Mouse (Mus musculus) embryonic facial prominence, embryonic 13.5 days (tissue): Measurements from ENCODE around the gene 4930512M02Rik. TPM values are rescaled to one million over a fixed set of nuclear protein-coding genes. Genes with fewer than 3 reads are reported as not detected.

Experiments used
- ATAC-seq: fragments of 200-750 bp; cut with Nextera tagmentation; 2 replicates; pipeline ENCODE4 v1.8.0; 2017; ENCODE audit warnings: low read depth; ENCODE audit not compliant: insufficient number of reproducible peaks, insufficient read depth, low FRiP score, low TSS enrichment
- H3K27ac ChIP-seq: fragments of 300-500 bp; sonication (generic); 2 replicates; pipeline ENCODE4 v1.5.1; 2015; ENCODE audit warnings: moderate library complexity, mild to moderate bottlenecking, inconsistent platforms
- H3K27me3 ChIP-seq: fragments of 300-500 bp; sonication (generic); 2 replicates; pipeline ENCODE4 v1.6.1; 2015; ENCODE audit warnings: mild to moderate bottlenecking, inconsistent platforms
- H3K36me3 ChIP-seq: fragments of 300-500 bp; sonication (generic); 2 replicates; pipeline ENCODE4 v1.6.1; 2015; ENCODE audit warnings: mild to moderate bottlenecking, inconsistent platforms
- H3K4me1 ChIP-seq: fragments of 300-500 bp; sonication (generic); 2 replicates; pipeline ENCODE4 v1.6.1; 2015; ENCODE audit warnings: inconsistent platforms
- H3K4me2 ChIP-seq: fragments of 300-500 bp; sonication (generic); 2 replicates; pipeline ENCODE4 v1.6.1; 2015; ENCODE audit warnings: moderate library complexity, mild to moderate bottlenecking, inconsistent platforms
- H3K4me3 ChIP-seq: fragments of 300-500 bp; sonication (generic); 2 replicates; pipeline ENCODE4 v1.5.1; 2015; ENCODE audit warnings: mild to moderate bottlenecking, inconsistent platforms
- H3K9ac ChIP-seq: fragments of 300-500 bp; sonication (generic); 2 replicates; pipeline ENCODE4 v1.6.1; 2015; ENCODE audit warnings: mild to moderate bottlenecking, inconsistent platforms
- H3K9me3 ChIP-seq: fragments of 300-500 bp; sonication (generic); 2 replicates; pipeline ENCODE4 v1.6.1; 2016; ENCODE audit warnings: inconsistent platforms
- WGBS: fragments of 180-500 bp; shearing (Covaris S2); methylation state at CpG from one replicate; pipeline ENCODE4 v1.1.7; 2015; ENCODE audit warnings: mixed read lengths; 5-methylcytosine and 5-hydroxymethylcytosine counted together
- polyA plus RNA-seq: library from polyadenylated mRNA; unstranded; fragments of >200 nt; fragmentation: Nextera tagmentation; extraction: Ambion mirVana; gene quantifications from 2 replicates; pipeline ENCODE4 v1.2.1, GENCODE M21; 2015

4930512M02Rik gene
- polyA plus RNA-seq, 1 experiment from 2014 or later: not detected

DNA sequence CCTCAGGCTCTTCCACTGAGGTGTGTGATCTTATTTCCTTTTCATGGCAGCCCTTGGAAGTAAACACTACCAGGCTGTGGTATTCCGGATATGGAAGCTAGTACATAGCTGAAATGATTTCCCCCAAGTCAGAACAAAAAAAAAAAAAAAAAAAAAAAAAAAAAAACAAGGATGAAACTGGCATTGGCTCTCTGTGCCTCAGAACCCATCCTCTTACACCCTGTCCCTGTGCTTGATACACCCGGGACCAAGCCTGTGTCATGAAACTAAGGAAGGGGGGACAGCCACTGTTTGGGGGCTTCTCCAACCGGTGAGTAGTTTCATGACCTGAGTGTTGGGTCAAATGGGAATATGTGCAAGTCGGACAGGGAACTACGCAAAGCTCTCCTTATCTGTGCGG lies 66.5 kb downstream of the 4930512M02Rik start:
- H3K4me2 ChIP-seq: no peak overlapping the region
- no peak overlapping the region for H3K9ac ChIP-seq

GRCm38 (mm10) chr11:11559099-11559686 lies 68.4 kb downstream of the 4930512M02Rik start:
- Histone ChIP-seq H3K4me3 (no peak overlapping the region), H3K9me3 (no peaks in the 10 kb centered on the region), H3K4me1 (no peaks in the 10 kb centered on the region), H3K4me2 (no peak overlapping the region), H3K27ac (no peak overlapping the region), H3K27me3 (no peaks in the 10 kb centered on the region), H3K9ac (no peak overlapping the region), H3K36me3 (no peaks in the 10 kb centered on the region)
- ATAC-seq: no peak
- WGBS: 82% methylated on average over 7 of the region's 7 CpGs

More for the DNA sequence above, 66.5 kb downstream of the 4930512M02Rik start:
- H3K36me3 ChIP-seq: no peaks in the 10 kb centered on the region
- no peaks in the 10 kb centered on the region for H3K9me3 ChIP-seq
- H3K27ac ChIP-seq: no peak overlapping the region
- H3K27me3 ChIP-seq: no peaks in the 10 kb centered on the region
- H3K4me3 ChIP-seq: no peak overlapping the region
- 86% methylated on average over 6 of the region's 6 CpGs for WGBS
- no peak for ATAC-seq
- H3K4me1 ChIP-seq: 0 out of 2 replicates have a peak, but pooled peaks cover 7% of the 10 kb centered on the region

- ATAC-seq: no peak
- 80% methylated on average over 3 of the region's 3 CpGs for WGBS
- no peaks in the 10 kb centered on the region for H3K4me1 ChIP-seq
Observed at GRCm38 (mm10) chr11:11558662-11559061, 69.0 kb downstream of the 4930512M02Rik start.

GRCm38 (mm10) chr11:11557173-11557967 lies 70.3 kb downstream of the 4930512M02Rik start:
- Histone ChIP-seq H3K27ac (no peak overlapping the region), H3K4me2 (no peak overlapping the region), H3K4me1 (no peaks in the 10 kb centered on the region), H3K4me3 (no peak overlapping the region), H3K9me3 (no peaks in the 10 kb centered on the region), H3K27me3 (no peaks in the 10 kb centered on the region), H3K36me3 (no peaks in the 10 kb centered on the region), H3K9ac (no peak overlapping the region)
- ATAC-seq: no peak
- WGBS: 44% methylated on average over 11 of the region's 11 CpGs

More at GRCm38 (mm10) chr11:11558662-11559061, 69.0 kb downstream of the 4930512M02Rik start:
- no peaks in the 10 kb centered on the region for H3K27me3 ChIP-seq
- no peak overlapping the region for H3K4me2 ChIP-seq
- H3K9me3 ChIP-seq: no peaks in the 10 kb centered on the region
- H3K9ac ChIP-seq: no peak overlapping the region
- H3K36me3 ChIP-seq: no peaks in the 10 kb centered on the region
- no peak overlapping the region for H3K4me3 ChIP-seq
- no peak overlapping the region for H3K27ac ChIP-seq

DNA sequence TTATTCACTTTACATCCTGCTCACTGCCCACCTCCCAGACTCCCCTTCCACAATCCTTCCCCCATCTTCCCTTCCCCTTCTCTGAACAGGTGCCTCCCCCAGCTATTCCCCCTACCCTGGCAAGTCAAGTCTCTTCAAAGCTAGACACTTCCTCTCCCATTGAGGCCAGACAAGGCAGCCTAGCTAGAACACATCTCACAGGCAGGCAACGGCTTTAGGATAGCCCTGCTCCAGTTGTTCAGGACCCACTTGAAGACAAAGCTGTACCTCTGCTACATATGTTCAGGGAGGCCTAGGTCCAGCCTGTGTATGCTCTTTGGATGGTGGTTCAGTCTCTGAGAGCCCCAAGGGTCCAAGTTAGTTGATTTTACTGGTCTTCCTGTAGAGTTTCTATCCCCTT lies 71.4 kb downstream of the 4930512M02Rik start:
- no peak overlapping the region for H3K27ac ChIP-seq
- 96% methylated on average over 1 of the region's 1 CpGs for WGBS
- H3K4me1 ChIP-seq: no peaks in the 10 kb centered on the region
- H3K9ac ChIP-seq: no peak overlapping the region
- no peak overlapping the region for H3K4me2 ChIP-seq
- H3K4me3 ChIP-seq: no peak overlapping the region
- no peaks in the 10 kb centered on the region for H3K36me3 ChIP-seq
- H3K9me3 ChIP-seq: no peaks in the 10 kb centered on the region
- no peak for ATAC-seq
- H3K27me3 ChIP-seq: no peaks in the 10 kb centered on the region

GRCm38 (mm10) chr11:11555563-11555962 lies 72.1 kb downstream of the 4930512M02Rik start:
- WGBS: 74% methylated on average over 8 of the region's 8 CpGs

GRCm38 (mm10) chr11:11547597-11548240 lies 79.9 kb downstream of the 4930512M02Rik start:
- H3K4me3 ChIP-seq: no peak overlapping the region
- H3K27ac ChIP-seq: no peak overlapping the region
- 68% methylated on average over 7 of the region's 7 CpGs for WGBS
- H3K36me3 ChIP-seq: no peaks in the 10 kb centered on the region
- ATAC-seq: no peak
- H3K9ac ChIP-seq: no peak overlapping the region
- no peak overlapping the region for H3K4me2 ChIP-seq
- H3K27me3 ChIP-seq: no peaks in the 10 kb centered on the region
- H3K4me1 ChIP-seq: no peaks in the 10 kb centered on the region
- no peaks in the 10 kb centered on the region for H3K9me3 ChIP-seq

More at GRCm38 (mm10) chr11:11555563-11555962, 72.1 kb downstream of the 4930512M02Rik start:
- Histone ChIP-seq H3K27me3 (no peaks in the 10 kb centered on the region), H3K9me3 (no peaks in the 10 kb centered on the region), H3K4me3 (no peak overlapping the region), H3K27ac (no peak overlapping the region), H3K9ac (no peak overlapping the region), H3K36me3 (no peaks in the 10 kb centered on the region), H3K4me2 (no peak overlapping the region), H3K4me1 (no peaks in the 10 kb centered on the region)
- no peak for ATAC-seq

GRCm38 (mm10) chr11:11546903-11547511 lies 80.6 kb downstream of the 4930512M02Rik start:
- Histone ChIP-seq H3K4me1 (no peaks in the 10 kb centered on the region), H3K9ac (no peak overlapping the region), H3K36me3 (no peaks in the 10 kb centered on the region), H3K27ac (no peak overlapping the region), H3K9me3 (no peaks in the 10 kb centered on the region), H3K4me2 (no peak overlapping the region), H3K27me3 (no peaks in the 10 kb centered on the region), H3K4me3 (no peak overlapping the region)
- 80% methylated on average over 7 of the region's 7 CpGs for WGBS
- no peak for ATAC-seq

DNA sequence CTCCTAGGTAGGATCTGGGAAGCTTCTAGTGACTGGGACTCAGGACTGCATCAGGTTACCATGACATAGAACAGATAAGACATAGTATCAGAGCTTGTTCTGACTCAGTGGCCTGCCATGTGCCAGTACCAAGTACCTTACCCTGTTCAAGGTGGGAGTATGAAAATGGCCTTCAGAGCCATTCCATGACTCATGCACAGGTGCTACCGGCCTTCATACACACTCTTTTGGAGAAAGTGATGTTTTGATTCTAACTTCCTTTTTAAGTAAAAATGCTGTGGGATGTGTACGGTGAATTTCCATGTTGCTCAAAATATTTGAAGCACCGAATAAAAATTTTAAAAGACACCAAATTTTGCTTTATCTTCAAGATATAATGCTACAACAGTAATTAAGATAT lies 81.7 kb downstream of the 4930512M02Rik start:
- no peaks in the 10 kb centered on the region for H3K27me3 ChIP-seq
- H3K4me1 ChIP-seq: no peaks in the 10 kb centered on the region
- no peak overlapping the region for H3K27ac ChIP-seq
- no peak overlapping the region for H3K4me2 ChIP-seq
- 92% methylated on average over 3 of the region's 3 CpGs for WGBS
- no peak for ATAC-seq
- H3K9me3 ChIP-seq: no peaks in the 10 kb centered on the region
- no peaks in the 10 kb centered on the region for H3K36me3 ChIP-seq
- H3K9ac ChIP-seq: no peak overlapping the region
- H3K4me3 ChIP-seq: no peak overlapping the region
